Mouse (Mus musculus): Measurements from ENCODE around the gene Hist1h2bb. TPM values are rescaled to one million over a fixed set of nuclear protein-coding genes. Genes with fewer than 3 reads are reported as not detected.
"Not testable (repeated sequence)": the region's sequence is repeated elsewhere in the genome, so short reads cannot be mapped to it uniquely, and the experiment has no call there.

Hist1h2bb gene
- total RNA-seq, 2 experiments from 2014 or later: 15.7 to 19.5 TPM

DNA sequence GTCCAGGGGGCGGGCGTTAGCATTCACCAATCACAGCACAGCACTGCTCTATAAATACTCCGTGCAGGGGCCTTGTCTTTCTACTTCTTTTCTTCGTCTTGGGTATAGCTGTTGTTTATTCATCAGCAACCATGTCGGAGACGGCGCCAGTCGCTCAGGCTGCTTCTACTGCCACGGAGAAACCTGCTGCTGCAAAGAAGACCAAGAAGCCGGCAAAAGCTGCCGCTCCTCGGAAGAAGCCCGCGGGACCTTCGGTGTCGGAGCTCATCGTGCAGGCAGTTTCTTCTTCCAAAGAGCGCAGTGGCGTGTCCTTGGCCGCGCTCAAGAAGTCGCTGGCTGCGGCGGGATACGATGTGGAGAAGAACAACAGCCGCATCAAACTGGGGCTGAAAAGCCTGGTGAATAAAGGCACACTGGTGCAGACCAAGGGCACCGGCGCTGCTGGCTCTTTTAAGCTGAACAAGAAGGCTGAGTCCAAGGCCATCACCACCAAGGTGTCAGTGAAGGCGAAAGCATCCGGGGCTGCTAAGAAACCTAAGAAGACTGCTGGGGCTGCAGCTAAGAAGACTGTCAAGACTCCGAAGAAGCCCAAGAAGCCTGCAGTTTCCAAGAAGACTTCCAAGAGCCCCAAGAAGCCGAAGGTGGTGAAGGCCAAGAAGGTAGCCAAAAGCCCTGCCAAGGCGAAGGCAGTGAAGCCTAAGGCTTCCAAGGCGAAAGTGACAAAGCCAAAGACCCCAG is 17.2 kb downstream of the Hist1h2bb start, which contains the start of gene Hist1h1a:
Hist1h1a (plus strand) TSS at position 81 of the 738 bp plus-strand sequence.
- DNase-seq (ENCODE audit: low spot score in 2 of 2): peak; percentile 63 to 84

DNA sequence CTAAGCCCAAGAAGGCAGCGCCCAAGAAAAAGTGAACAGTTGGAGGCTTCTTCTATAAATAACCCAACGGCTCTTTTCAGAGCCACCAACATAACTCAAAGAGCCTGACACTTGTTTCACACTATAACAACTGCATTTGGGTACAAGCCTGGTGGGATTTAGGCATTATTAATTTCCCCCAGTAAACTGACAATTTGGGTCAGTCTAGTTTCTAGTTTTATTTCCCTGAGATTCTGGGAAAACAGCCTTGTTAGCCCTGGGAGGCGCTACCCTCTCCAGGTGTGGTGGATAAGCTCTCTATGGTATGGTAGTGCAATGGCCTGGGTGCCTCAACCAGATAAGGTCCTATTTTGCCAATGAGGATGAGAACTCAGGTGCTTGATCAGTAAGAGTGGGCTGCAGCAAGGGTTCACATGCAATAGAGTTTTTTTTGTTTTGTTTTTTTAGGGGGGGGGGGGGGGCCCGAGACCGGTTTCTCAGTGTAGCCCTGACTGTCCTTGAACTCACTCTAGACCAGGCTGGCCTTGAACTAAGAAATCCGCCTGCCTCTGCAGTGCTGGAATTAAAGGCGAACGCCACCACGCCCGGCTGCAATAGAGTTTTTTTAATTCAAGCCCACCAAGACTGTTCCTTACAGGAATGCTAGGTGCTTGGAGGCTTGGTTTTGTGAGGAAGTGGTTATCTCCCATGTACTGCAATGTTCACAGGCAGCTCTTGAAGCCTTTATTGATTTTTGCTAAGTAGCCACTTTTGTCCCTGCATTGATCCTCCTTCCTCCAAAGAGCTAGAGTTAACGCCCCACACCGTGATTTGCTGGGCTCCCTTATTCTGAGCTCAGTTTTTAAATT is 18.0 kb downstream of the Hist1h2bb start:
- no peak for DNase-seq (ENCODE audit: low spot score in 2 of 2)

GRCm38 (mm10) chr13:23765172-23765513 is 18.6 kb downstream of the Hist1h2bb start:
- DNase-seq (ENCODE audit: low spot score in 2 of 2): no peak

DNA sequence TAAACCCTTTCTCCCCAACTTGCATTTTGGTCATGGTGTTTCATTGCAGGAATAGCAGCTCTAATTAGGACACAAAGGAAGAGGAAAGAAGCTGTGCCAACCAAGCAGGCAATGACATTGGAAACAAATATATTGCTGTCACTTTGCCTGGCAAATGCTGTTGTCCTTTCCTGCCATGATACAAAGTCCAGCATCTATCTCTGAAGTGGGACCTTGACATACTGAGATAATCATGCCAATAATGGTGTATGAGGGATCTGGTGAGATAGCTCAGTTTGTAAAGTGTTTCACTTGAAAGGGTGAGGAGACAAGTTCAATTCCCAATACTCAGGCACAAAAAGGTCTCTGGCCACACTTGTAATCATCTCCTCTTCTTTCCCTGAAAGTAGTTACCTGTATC is 20.2 kb downstream of the Hist1h2bb start:
- no peak for DNase-seq (ENCODE audit: low spot score in 2 of 2)

DNA sequence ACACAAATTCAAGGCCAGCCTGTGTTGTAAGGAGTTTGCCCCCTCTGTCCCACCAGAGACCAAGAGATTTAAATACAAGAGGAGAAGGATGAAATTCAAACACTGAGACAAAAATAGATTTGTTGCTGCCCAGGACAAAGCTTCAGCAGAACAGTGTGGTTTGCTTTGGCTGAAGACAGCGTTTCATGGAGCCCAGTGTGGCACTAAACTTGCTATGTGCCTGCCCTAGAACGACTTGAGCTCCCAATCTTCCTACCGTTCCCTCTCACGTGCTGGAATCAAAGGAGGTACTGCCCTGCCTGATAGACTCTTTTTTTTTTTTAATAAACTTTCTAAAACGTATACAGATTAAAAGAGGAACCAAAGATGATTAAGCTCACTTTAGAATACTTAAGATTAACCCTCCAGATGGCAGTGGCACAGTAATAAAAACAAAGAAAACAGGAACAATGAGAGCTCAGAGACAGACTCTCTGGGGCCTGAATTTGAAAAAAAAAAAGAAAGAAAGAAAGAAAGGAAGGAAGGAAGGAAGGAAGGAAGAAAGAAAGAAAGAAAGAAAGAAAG is 22.4 kb downstream of the Hist1h2bb start:
- no peak for DNase-seq (ENCODE audit: low spot score in 2 of 2)

DNA sequence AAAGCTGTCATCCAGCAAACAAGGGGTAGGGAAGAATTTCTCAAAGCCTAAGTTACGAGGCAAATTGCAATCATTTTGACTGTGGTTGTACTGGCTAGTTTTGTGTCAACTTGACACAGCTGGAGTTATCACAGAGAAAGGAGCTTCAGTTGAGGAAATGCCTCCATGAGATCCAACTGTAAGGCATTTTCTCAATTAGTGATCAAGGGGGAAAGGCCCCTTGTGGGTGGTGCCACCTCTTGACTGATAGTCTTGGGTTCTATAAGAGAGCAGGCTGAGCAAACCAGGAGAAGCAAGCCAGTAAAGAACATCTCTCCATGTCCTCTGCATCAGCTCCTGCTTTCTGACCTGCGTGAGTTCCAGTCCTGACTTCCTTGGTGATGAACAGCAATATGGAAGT is 23.1 kb downstream of the Hist1h2bb start, which contains the start of gene Trim38:
Trim38 (plus strand) TSS at position 301 of the 400 bp plus-strand sequence.
- DNase-seq (ENCODE audit: low spot score in 2 of 2): not testable (repeated sequence)

- peak; percentile 47 to 58 for DNase-seq (ENCODE audit: low spot score in 2 of 2)
Observed at GRCm38 (mm10) chr13:23772561-23773313, 26.2 kb downstream of the Hist1h2bb start.

GRCm38 (mm10) chr13:23778339-23778738 is 31.8 kb downstream of the Hist1h2bb start:
- no peak for DNase-seq (ENCODE audit: low spot score in 2 of 2)

DNA sequence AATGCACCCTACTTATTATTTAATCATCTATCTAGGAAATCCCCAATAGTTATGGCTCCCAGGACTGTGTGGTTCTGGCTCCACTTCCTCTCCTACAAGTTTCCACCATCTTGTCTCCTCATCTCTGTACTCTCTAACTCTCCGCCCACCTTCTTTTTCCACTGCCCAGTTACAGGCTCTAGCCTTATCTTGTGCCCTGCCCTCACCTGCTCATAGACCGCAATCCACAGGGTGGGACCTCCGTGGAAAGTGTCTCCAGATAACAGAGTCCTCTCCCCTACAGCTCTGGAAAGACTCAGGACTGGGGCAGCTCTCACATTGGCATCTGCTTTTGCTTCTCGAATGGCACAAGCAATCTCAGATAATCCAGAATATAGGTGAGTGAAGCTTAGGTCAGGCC is 32.5 kb downstream of the Hist1h2bb start:
- DNase-seq (ENCODE audit: low spot score in 2 of 2): no peak

- peak; percentile 19 to 70 for DNase-seq (ENCODE audit: low spot score in 2 of 2)
Observed at GRCm38 (mm10) chr13:23792520-23792919, 46.0 kb downstream of the Hist1h2bb start.

Small RNA genes lying within 50 kb of the gene (microRNA-seq; reads per million reads assigned to microRNA genes)
- gene Gm44314 (0 reads per million in 2 experiments), gene Gm44484 (0 reads per million in 2 experiments)

Other genes starting within 250 kb of the Hist1h2bb start
- 100 to 1,000 TPM; 331 to 357 TPM for gene Hist1h4h, start 215.7 kb upstream of the Hist1h2bb start, total RNA-seq (2021)
- gene Hist1h2af, start 212.8 kb upstream of the Hist1h2bb start, total RNA-seq (2021): 1 to 10 TPM in 1 of 2 experiments, not detected in 1; 3.0 TPM
- 1 to 10 TPM; 2.1 to 4.9 TPM for gene Hist1h3g, start 211.3 kb upstream of the Hist1h2bb start, total RNA-seq (2021)
- gene Hist1h2bh, start 203.3 kb upstream of the Hist1h2bb start, total RNA-seq (2021): under 1 TPM; 0.43 to 0.54 TPM
- 10 to 100 TPM; 15.1 to 16.5 TPM for gene Hist1h3f, start 202.7 kb upstream of the Hist1h2bb start, total RNA-seq (2021)
- 100 to 1,000 TPM; 135 to 161 TPM for gene Hist1h4f, start 195.1 kb upstream of the Hist1h2bb start, total RNA-seq (2021)
- 1 to 10 TPM; 3.1 to 4.0 TPM for gene Hist1h1d, start 193.5 kb upstream of the Hist1h2bb start, total RNA-seq (2021)
- 10 to 100 TPM; 39.8 to 44.6 TPM for gene Hist1h3e, start 184.4 kb upstream of the Hist1h2bb start, total RNA-seq (2021)
- 1 to 10 TPM; 3.9 to 8.2 TPM for gene Hist1h2ae, start 175.5 kb upstream of the Hist1h2bb start, total RNA-seq (2021)
- gene Hist1h2bg, start 175.3 kb upstream of the Hist1h2bb start, total RNA-seq (2021): 10 to 100 TPM; 58.3 to 66.2 TPM
- gene Hist1h2bf, start 172.5 kb upstream of the Hist1h2bb start, total RNA-seq (2021): 10 to 100 TPM; 24.1 to 24.2 TPM
- gene Hist1h2ad, start 172.4 kb upstream of the Hist1h2bb start, total RNA-seq (2021): 1 to 10 TPM; 3.8 to 7.1 TPM
- gene Hist1h3d, start 171.0 kb upstream of the Hist1h2bb start, total RNA-seq (2021): 10 to 100 TPM; 11.8 to 13.6 TPM
- gene Hist1h4d, start 165.1 kb upstream of the Hist1h2bb start, total RNA-seq (2021): 100 to 1,000 TPM; 152 to 153 TPM
- gene Hist1h2be, start 125.6 kb upstream of the Hist1h2bb start, total RNA-seq (2021): 10 to 100 TPM; 10.2 to 11.3 TPM
- gene Hist1h1e, start 124.2 kb upstream of the Hist1h2bb start, total RNA-seq (2021): 10 to 100 TPM; 41.8 to 45.0 TPM
- gene Hist1h2ac, start 62.8 kb upstream of the Hist1h2bb start, total RNA-seq (2021): 1 to 10 TPM; 2.3 to 3.4 TPM
- gene Hist1h2bc, start 62.5 kb upstream of the Hist1h2bb start, total RNA-seq (2021): 10 to 100 TPM; 53.5 to 63.1 TPM
- not detected for gene Hist1h1t, start 50.9 kb upstream of the Hist1h2bb start, total RNA-seq (2021)
- 100 to 1,000 TPM; 104 to 112 TPM for gene Hist1h4c, start 48.3 kb upstream of the Hist1h2bb start, total RNA-seq (2021)
- 1 to 10 TPM; 4.1 to 4.2 TPM for gene Hfe, start 35.9 kb upstream of the Hist1h2bb start, total RNA-seq (2021)
- gene Hist1h1c, start 7.9 kb upstream of the Hist1h2bb start, total RNA-seq (2021): 10 to 100 TPM; 47.0 to 47.3 TPM
- under 1 TPM; 0.62 to 0.63 TPM for gene Hist1h3c, start 1.1 kb upstream of the Hist1h2bb start, total RNA-seq (2021)
- 10 to 100 TPM; 28.1 to 35.2 TPM for gene Hist1h2ab, start 4.4 kb downstream of the Hist1h2bb start, total RNA-seq (2021)
- 1 to 10 TPM; 7.6 to 9.4 TPM for gene Hist1h3b, start 5.5 kb downstream of the Hist1h2bb start, total RNA-seq (2021)
- gene Hist1h4b, start 10.3 kb downstream of the Hist1h2bb start, total RNA-seq (2021): 10 to 100 TPM; 73.0 to 74.7 TPM
- 10 to 100 TPM; 42.9 to 49.4 TPM for gene Hist1h4a, start 14.5 kb downstream of the Hist1h2bb start, total RNA-seq (2021)
- gene Hist1h3a, start 15.7 kb downstream of the Hist1h2bb start, total RNA-seq (2021): 10 to 100 TPM; 27.5 to 33.9 TPM
- gene Hist1h1a, start 16.9 kb downstream of the Hist1h2bb start, total RNA-seq (2021): 10 to 100 TPM; 15.7 to 16.5 TPM
- gene Trim38, start 23.2 kb downstream of the Hist1h2bb start, total RNA-seq (2021): not detected
- gene Slc17a2, start 60.3 kb downstream of the Hist1h2bb start, total RNA-seq (2021): not detected
- not detected for gene Slc17a3, start 92.7 kb downstream of the Hist1h2bb start, total RNA-seq (2021)
- not detected for gene Slc17a1, start 121.0 kb downstream of the Hist1h2bb start, total RNA-seq (2021)
- gene Slc17a4, start 168.3 kb downstream of the Hist1h2bb start, total RNA-seq (2021): not detected
- gene Hist1h2ba, start 187.4 kb downstream of the Hist1h2bb start, total RNA-seq (2021): not detected
- gene Hist1h2aa, start 187.7 kb downstream of the Hist1h2bb start, total RNA-seq (2021): not detected
- 1 to 10 TPM; 1.7 to 3.6 TPM for gene Scgn, start 244.5 kb downstream of the Hist1h2bb start, total RNA-seq (2021)